Mouse (Mus musculus) mouse embryonic stem cell (cell line): ENCODE measurements around the gene Actg2.

Source experiments
- in situ Hi-C, 2 experiments: fragments of 300-500 bp; cut with MboI; formaldehyde crosslinking; loops; 1 replicate in 1 of 2; 3 replicates in 1 of 2; pipeline ENCODE4 v1.14.3; 2019 to 2020; ENCODE audit warnings: low sequenced_read_pairs in 2 of 2, low pct_unique_long_range_greater_than_20kb in 1 of 2, mixed read lengths in 1 of 2; ENCODE audit not compliant: unreplicated experiment in 1 of 2

Actg2 gene

GRCm38 (mm10) chr6:83521784-83522183, 14.3 kb downstream of the Actg2 start:
- in situ Hi-C loops = loop anchor here in 1 of 2 experiments (5.0 kb wide), 1 partner anchor 36 kb away; no protein-coding TSS in a partner anchor

- in situ Hi-C loops = no loop called here
These were observed 17.4 kb downstream of the Actg2 start for GRCm38 (mm10) chr6:83518637-83519036.

- in situ Hi-C loops = no loop called here
These were observed 20.9 kb downstream of the Actg2 start for GRCm38 (mm10) chr6:83515172-83515571.

GRCm38 (mm10) chr6:83512495-83512894, 23.6 kb downstream of the Actg2 start:
- in situ Hi-C loops = no loop called here

- in situ Hi-C loops = no loop called here
These were observed 25.9 kb downstream of the Actg2 start for GRCm38 (mm10) chr6:83510210-83510609.

- in situ Hi-C loops = loop anchor here in 1 of 2 experiments (10.0 kb wide), 1 partner anchor 155 kb away; no protein-coding TSS in a partner anchor
These were observed 26.6 kb downstream of the Actg2 start for GRCm38 (mm10) chr6:83509442-83509841.

- in situ Hi-C loops = loop anchor here in 1 of 2 experiments (10.0 kb wide), 1 partner anchor 152 kb away; no protein-coding TSS in a partner anchor
These were observed 28.9 kb downstream of the Actg2 start for GRCm38 (mm10) chr6:83507168-83507546.

- in situ Hi-C loops = loop anchor here in 1 of 2 experiments (10.0 kb wide), 1 partner anchor 152 kb away; no protein-coding TSS in a partner anchor
These were observed 29.6 kb downstream of the Actg2 start, which contains the start of gene Dguok for GRCm38 (mm10) chr6:83506258-83507167. Dguok (minus strand) TSS chr6:83506969.

- in situ Hi-C loops = loop anchor here in 1 of 2 experiments (10.0 kb wide), 1 partner anchor 151 kb away; no protein-coding TSS in a partner anchor
These were observed 30.5 kb downstream of the Actg2 start for GRCm38 (mm10) chr6:83505554-83505953.

GRCm38 (mm10) chr6:83503361-83503760, 32.7 kb downstream of the Actg2 start:
- in situ Hi-C loops = loop anchor here in 1 of 2 experiments (10.0 kb wide), 1 partner anchor 149 kb away; no protein-coding TSS in a partner anchor

GRCm38 (mm10) chr6:83502656-83503055, 33.4 kb downstream of the Actg2 start:
- in situ Hi-C loops = loop anchor here in 1 of 2 experiments (10.0 kb wide), 1 partner anchor 148 kb away; no protein-coding TSS in a partner anchor

GRCm38 (mm10) chr6:83501524-83502310, 34.3 kb downstream of the Actg2 start:
- in situ Hi-C loops = loop anchor here in 1 of 2 experiments (10.0 kb wide), 1 partner anchor 147 kb away; no protein-coding TSS in a partner anchor

GRCm38 (mm10) chr6:83500462-83500861, 35.6 kb downstream of the Actg2 start:
- in situ Hi-C loops = loop anchor here in 1 of 2 experiments (10.0 kb wide), 1 partner anchor 146 kb away; no protein-coding TSS in a partner anchor

- in situ Hi-C loops = no loop called here
These were observed 37.0 kb downstream of the Actg2 start for GRCm38 (mm10) chr6:83499078-83499477.

GRCm38 (mm10) chr6:83496753-83497710, 39.0 kb downstream of the Actg2 start:
- in situ Hi-C loops = no loop called here

GRCm38 (mm10) chr6:83496009-83496752, 39.9 kb downstream of the Actg2 start:
- in situ Hi-C loops = no loop called here

- in situ Hi-C loops = no loop called here
These were observed 45.4 kb downstream of the Actg2 start for GRCm38 (mm10) chr6:83490622-83491021.
